Mouse (Mus musculus): ENCODE measurements around the gene Cyb5d2. TPM values are rescaled to one million over a fixed set of nuclear protein-coding genes. Genes with fewer than 3 reads are reported as not detected.
"Not testable (repeated sequence)": the region's sequence is repeated elsewhere in the genome, so short reads cannot be mapped to it uniquely, and the experiment has no call there.

The Cyb5d2 gene
- polyA plus RNA-seq, 1 experiment from 2014 or later = 5.6 TPM

- Histone ChIP-seq H3K36me3 (ENCODE audit: control insufficient read depth, insufficient read depth, low read length) (no peaks in the 10 kb centered on the region), H3K27ac (ENCODE audit: low read depth, low read length) (no peak overlapping the region), H3K9me3 (ENCODE audit: control insufficient read depth, low read length) (no peaks in the 10 kb centered on the region), H3K9ac (ENCODE audit: low read length) (peak overlapping the region; percentile 87), H3K4me1 (replicated peaks; ENCODE audit: control insufficient read depth, insufficient read depth, low read length) (no peaks in the 10 kb centered on the region; the same call in 1 of the 2 replicates), H3K4me3 (ENCODE audit: low read depth, low read length) (peak overlapping the region; percentile 94), H3K4me2 (ENCODE audit: low read depth, low read length, severe bottlenecking) (peak overlapping the region; percentile 85), H3K27me3 (ENCODE audit: control insufficient read depth, insufficient read depth, low read length) (no peaks in the 10 kb centered on the region)
- 1% methylated on average over 37 of the region's 42 CpGs for WGBS
- peak; percentile 49; the same call in 1 of the 2 replicates for ATAC-seq (replicated peaks; ENCODE audit: low FRiP score)
- DNase-seq (ENCODE audit: low spot score) = no peak
Observed at GRCm38 (mm10) chr11:72796296-72796687, 350 bp upstream of the Cyb5d2 start.

- Histone ChIP-seq H3K9me3 (ENCODE audit: control insufficient read depth, low read length) (no peaks in the 10 kb centered on the region), H3K4me3 (ENCODE audit: low read depth, low read length) (peak overlapping the region; percentile 94), H3K27ac (ENCODE audit: low read depth, low read length) (peak overlapping the region; percentile 41; the same call in 1 of the 2 replicates), H3K4me2 (ENCODE audit: low read depth, low read length, severe bottlenecking) (peak overlapping the region; percentile 85), H3K4me1 (replicated peaks; ENCODE audit: control insufficient read depth, insufficient read depth, low read length) (no peaks in the 10 kb centered on the region; the same call in 1 of the 2 replicates), H3K9ac (ENCODE audit: low read length) (peak overlapping the region; percentile 87), H3K36me3 (ENCODE audit: control insufficient read depth, insufficient read depth, low read length) (no peaks in the 10 kb centered on the region), H3K27me3 (ENCODE audit: control insufficient read depth, insufficient read depth, low read length) (no peaks in the 10 kb centered on the region)
- WGBS = 20% methylated on average over 14 of the region's 14 CpGs
- DNase-seq (ENCODE audit: low spot score) (no peak), ATAC-seq (replicated peaks; ENCODE audit: low FRiP score) (peak; percentile 42; the same call in 1 of the 2 replicates)
Observed at GRCm38 (mm10) chr11:72795149-72795454, 840 bp downstream of the Cyb5d2 start.

DNA sequence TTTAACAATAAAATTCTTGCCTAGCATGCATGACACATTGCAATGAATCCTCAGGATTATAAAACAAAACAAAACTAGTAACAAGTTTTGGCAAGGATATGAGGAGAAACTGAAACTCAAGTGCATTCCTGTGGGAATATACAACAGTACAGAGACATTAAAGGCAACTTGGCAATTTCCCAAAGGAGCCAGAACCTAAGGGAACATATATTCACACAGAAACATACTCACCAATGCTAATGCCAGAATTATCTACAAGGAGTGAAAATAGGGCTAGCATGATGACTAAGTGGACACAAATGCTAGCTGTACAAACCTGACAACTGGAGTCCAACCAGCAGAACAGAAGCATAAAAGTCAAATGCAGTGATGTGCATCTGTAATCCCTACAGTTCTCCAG lies 3.9 kb downstream of the Cyb5d2 start:
- no peak overlapping the region for H3K27ac ChIP-seq (ENCODE audit: low read depth, low read length)
- H3K9me3 ChIP-seq (ENCODE audit: control insufficient read depth, low read length) = no peaks in the 10 kb centered on the region
- no peak for DNase-seq (ENCODE audit: low spot score)
- no peak overlapping the region for H3K4me3 ChIP-seq (ENCODE audit: low read depth, low read length)
- H3K36me3 ChIP-seq (ENCODE audit: control insufficient read depth, insufficient read depth, low read length) = no peaks in the 10 kb centered on the region
- no peak overlapping the region for H3K4me2 ChIP-seq (ENCODE audit: low read depth, low read length, severe bottlenecking)
- no peak for ATAC-seq (replicated peaks; ENCODE audit: low FRiP score)
- no peaks in the 10 kb centered on the region for H3K27me3 ChIP-seq (ENCODE audit: control insufficient read depth, insufficient read depth, low read length)
- H3K9ac ChIP-seq (ENCODE audit: low read length) = no peak overlapping the region
- no peaks in the 10 kb centered on the region; the same call in 1 of the 2 replicates for H3K4me1 ChIP-seq (replicated peaks; ENCODE audit: control insufficient read depth, insufficient read depth, low read length)

GRCm38 (mm10) chr11:72782503-72782902 lies 13.4 kb downstream of the Cyb5d2 start:
- H3K9me3 ChIP-seq (ENCODE audit: control insufficient read depth, low read length) = no peaks in the 10 kb centered on the region
- H3K36me3 ChIP-seq (ENCODE audit: control insufficient read depth, insufficient read depth, low read length) = no peaks in the 10 kb centered on the region
- H3K9ac ChIP-seq (ENCODE audit: low read length) = no peak overlapping the region
- 88% methylated on average over 3 of the region's 3 CpGs for WGBS
- no peak for ATAC-seq (replicated peaks; ENCODE audit: low FRiP score)
- no peak overlapping the region for H3K4me3 ChIP-seq (ENCODE audit: low read depth, low read length)
- no peak for DNase-seq (ENCODE audit: low spot score)
- H3K27me3 ChIP-seq (ENCODE audit: control insufficient read depth, insufficient read depth, low read length) = no peaks in the 10 kb centered on the region
- no peaks in the 10 kb centered on the region for H3K4me1 ChIP-seq (replicated peaks; ENCODE audit: control insufficient read depth, insufficient read depth, low read length)
- H3K27ac ChIP-seq (ENCODE audit: low read depth, low read length) = no peak overlapping the region
- H3K4me2 ChIP-seq (ENCODE audit: low read depth, low read length, severe bottlenecking) = no peak overlapping the region

GRCm38 (mm10) chr11:72782103-72782502 lies 13.8 kb downstream of the Cyb5d2 start:
- H3K27ac ChIP-seq (ENCODE audit: low read depth, low read length) = no peak overlapping the region
- no peaks in the 10 kb centered on the region for H3K4me1 ChIP-seq (replicated peaks; ENCODE audit: control insufficient read depth, insufficient read depth, low read length)
- 74% methylated on average over 2 of the region's 2 CpGs for WGBS
- ATAC-seq (replicated peaks; ENCODE audit: low FRiP score) (no peak), DNase-seq (ENCODE audit: low spot score) (no peak)
- no peak overlapping the region for H3K4me2 ChIP-seq (ENCODE audit: low read depth, low read length, severe bottlenecking)
- no peak overlapping the region for H3K4me3 ChIP-seq (ENCODE audit: low read depth, low read length)
- no peaks in the 10 kb centered on the region for H3K36me3 ChIP-seq (ENCODE audit: control insufficient read depth, insufficient read depth, low read length)
- H3K9me3 ChIP-seq (ENCODE audit: control insufficient read depth, low read length) = no peaks in the 10 kb centered on the region
- no peaks in the 10 kb centered on the region for H3K27me3 ChIP-seq (ENCODE audit: control insufficient read depth, insufficient read depth, low read length)
- no peak overlapping the region for H3K9ac ChIP-seq (ENCODE audit: low read length)

DNA sequence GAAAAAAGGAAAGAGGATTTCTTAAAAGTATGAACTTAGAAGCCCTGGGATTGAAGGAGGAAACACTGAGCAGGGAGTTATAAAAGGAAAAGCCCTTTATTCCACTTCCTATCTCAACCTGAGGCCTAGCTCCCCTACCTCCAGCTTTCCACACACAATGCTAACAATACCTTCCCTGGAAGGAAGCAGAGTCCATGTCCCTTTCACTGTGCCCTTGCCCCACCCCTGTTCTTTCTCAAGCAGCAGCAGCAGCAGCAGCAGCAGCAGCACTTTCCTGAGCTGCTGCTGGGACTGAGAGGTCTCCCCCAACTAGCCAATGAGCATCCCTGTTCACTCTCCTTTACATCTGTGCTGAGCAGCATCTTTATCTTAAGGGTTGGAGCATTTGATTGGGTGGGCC lies 17.0 kb downstream of the Cyb5d2 start:
- no peaks in the 10 kb centered on the region for H3K9me3 ChIP-seq (ENCODE audit: control insufficient read depth, low read length)
- no peak overlapping the region for H3K27ac ChIP-seq (ENCODE audit: low read depth, low read length)
- no peaks in the 10 kb centered on the region for H3K36me3 ChIP-seq (ENCODE audit: control insufficient read depth, insufficient read depth, low read length)
- no peaks in the 10 kb centered on the region for H3K4me1 ChIP-seq (replicated peaks; ENCODE audit: control insufficient read depth, insufficient read depth, low read length)
- no peak for DNase-seq (ENCODE audit: low spot score)
- H3K27me3 ChIP-seq (ENCODE audit: control insufficient read depth, insufficient read depth, low read length) = no peaks in the 10 kb centered on the region
- H3K4me3 ChIP-seq (ENCODE audit: low read depth, low read length) = no peak overlapping the region
- H3K4me2 ChIP-seq (ENCODE audit: low read depth, low read length, severe bottlenecking) = no peak overlapping the region
- no peak overlapping the region for H3K9ac ChIP-seq (ENCODE audit: low read length)
- no peak for ATAC-seq (replicated peaks; ENCODE audit: low FRiP score)

GRCm38 (mm10) chr11:72772611-72773010 lies 23.3 kb downstream of the Cyb5d2 start:
- not testable (repeated sequence) for ATAC-seq (replicated peaks; ENCODE audit: low FRiP score); DNase-seq (ENCODE audit: low spot score); H3K4me3 ChIP-seq (ENCODE audit: low read depth, low read length); H3K9me3 ChIP-seq (ENCODE audit: control insufficient read depth, low read length); H3K4me2 ChIP-seq (ENCODE audit: low read depth, low read length, severe bottlenecking); H3K36me3 ChIP-seq (ENCODE audit: control insufficient read depth, insufficient read depth, low read length); H3K9ac ChIP-seq (ENCODE audit: low read length); H3K27ac ChIP-seq (ENCODE audit: low read depth, low read length); H3K4me1 ChIP-seq (replicated peaks; ENCODE audit: control insufficient read depth, insufficient read depth, low read length); H3K27me3 ChIP-seq (ENCODE audit: control insufficient read depth, insufficient read depth, low read length)
- 30% methylated on average over 1 of the region's 1 CpGs for WGBS

DNA sequence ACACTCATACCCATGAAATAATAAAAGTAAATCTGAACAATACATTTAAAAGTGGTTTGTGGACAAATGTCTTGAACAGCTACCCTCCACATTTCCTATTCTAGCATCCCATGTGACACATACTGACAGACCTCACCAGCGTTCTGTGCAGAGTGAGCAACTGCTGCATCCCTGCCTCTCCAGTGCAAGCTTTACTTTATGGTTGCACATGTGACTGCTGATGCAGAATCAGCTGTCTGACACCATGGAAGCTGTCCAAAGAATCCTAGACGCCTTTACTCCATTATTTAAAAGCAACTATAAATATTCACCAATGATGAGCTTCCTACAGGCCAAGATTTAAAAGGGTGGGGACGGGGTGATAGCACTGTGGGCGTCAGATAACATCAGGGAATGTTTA lies 24.5 kb downstream of the Cyb5d2 start:
- H3K27ac ChIP-seq (ENCODE audit: low read depth, low read length) = no peak overlapping the region
- no peak overlapping the region for H3K4me2 ChIP-seq (ENCODE audit: low read depth, low read length, severe bottlenecking)
- no peaks in the 10 kb centered on the region; the same call in 1 of the 2 replicates for H3K36me3 ChIP-seq (ENCODE audit: control insufficient read depth, insufficient read depth, low read length)
- no peak overlapping the region for H3K9ac ChIP-seq (ENCODE audit: low read length)
- no peak overlapping the region for H3K4me3 ChIP-seq (ENCODE audit: low read depth, low read length)
- no peaks in the 10 kb centered on the region for H3K4me1 ChIP-seq (replicated peaks; ENCODE audit: control insufficient read depth, insufficient read depth, low read length)
- 83% methylated on average over 4 of the region's 4 CpGs for WGBS
- DNase-seq (ENCODE audit: low spot score) (no peak), ATAC-seq (replicated peaks; ENCODE audit: low FRiP score) (no peak)
- no peaks in the 10 kb centered on the region for H3K9me3 ChIP-seq (ENCODE audit: control insufficient read depth, low read length)
- no peaks in the 10 kb centered on the region for H3K27me3 ChIP-seq (ENCODE audit: control insufficient read depth, insufficient read depth, low read length)

GRCm38 (mm10) chr11:72770816-72771215 lies 25.1 kb downstream of the Cyb5d2 start:
- H3K4me1 ChIP-seq (replicated peaks; ENCODE audit: control insufficient read depth, insufficient read depth, low read length) = no peaks in the 10 kb centered on the region
- no peak overlapping the region for H3K9ac ChIP-seq (ENCODE audit: low read length)
- no peak overlapping the region for H3K4me2 ChIP-seq (ENCODE audit: low read depth, low read length, severe bottlenecking)
- DNase-seq (ENCODE audit: low spot score) = no peak
- WGBS = 95% methylated on average over 5 of the region's 5 CpGs
- no peak for ATAC-seq (replicated peaks; ENCODE audit: low FRiP score)
- no peaks in the 10 kb centered on the region; the same call in 1 of the 2 replicates for H3K36me3 ChIP-seq (ENCODE audit: control insufficient read depth, insufficient read depth, low read length)
- no peaks in the 10 kb centered on the region for H3K27me3 ChIP-seq (ENCODE audit: control insufficient read depth, insufficient read depth, low read length)
- no peak overlapping the region for H3K27ac ChIP-seq (ENCODE audit: low read depth, low read length)
- no peaks in the 10 kb centered on the region for H3K9me3 ChIP-seq (ENCODE audit: control insufficient read depth, low read length)
- no peak overlapping the region for H3K4me3 ChIP-seq (ENCODE audit: low read depth, low read length)

Measured in forebrain, embryonic 11.5 days (tissue).